In the genomic region with DNA sequence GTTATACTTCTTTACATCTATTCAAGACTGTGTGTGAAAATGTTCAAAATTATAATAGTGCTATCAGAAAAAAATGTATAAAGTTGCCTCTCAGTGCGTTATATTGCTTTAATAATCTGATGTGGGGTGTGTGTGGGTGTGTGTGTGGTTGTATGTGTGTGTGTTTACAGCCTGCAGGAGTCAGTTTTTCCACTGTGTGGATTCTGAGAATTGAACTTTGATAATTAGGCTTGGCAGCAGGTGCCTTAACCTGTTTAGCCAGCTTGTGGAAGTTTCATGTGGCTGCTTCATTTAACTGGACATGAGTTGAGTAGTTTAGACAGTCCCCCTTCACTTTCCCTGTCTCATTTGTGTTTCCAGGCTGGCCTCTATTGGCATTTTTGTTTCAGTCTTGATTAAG, we compare ENCODE assay signal across 27 mouse cellular contexts.
DNase-seq lines count a peak whose midpoint lies in the region; ATAC-seq and TF ChIP-seq lines count a peak whose summit lies in the region.
"Had no signal": no experiment of that assay in that cellular context is flagged by ENCODE, and none has a peak within 500 bp of the region (broad histone marks: within the 10 kb centered on the region; RNA-seq: fewer than 3 reads in every experiment).

No protein-coding gene starts in this region.

- no peaks in the 10 kb centered on the region for H3K9me3 ChIP-seq in liver, embryonic 12.5 days (replicated peaks)
- no peaks in the 10 kb centered on the region for H3K9me3 ChIP-seq in intestine, embryonic 16.5 days (ENCODE audit: control insufficient read depth, low read length)
- H3K9me3 ChIP-seq in forebrain, embryonic 14.5 days (replicated peaks; ENCODE audit: control insufficient read depth, low read length), result no peaks in the 10 kb centered on the region
- no peaks in the 10 kb centered on the region for H3K9me3 ChIP-seq in neural tube, embryonic 15.5 days (replicated peaks)
- H3K9me3 ChIP-seq: forebrain, embryonic 10.5 days; forebrain, embryonic 13.5 days; heart, embryonic 12.5 days; heart, embryonic 15.5 days; hindbrain, embryonic 10.5 days had no signal

- H3K27ac ChIP-seq in liver, adult 2 months (replicated peaks; ENCODE audit: insufficient read depth, low read depth, low read length), result no peak overlapping the region
- no peak overlapping the region for H3K27ac ChIP-seq in liver, embryonic 12.5 days
- H3K27ac ChIP-seq in intestine, embryonic 16.5 days (ENCODE audit: low read length), result no peak overlapping the region
- peak overlapping the region; percentile 43; the same call in 1 of the 2 replicates for H3K27ac ChIP-seq in small intestine, adult 2 months (ENCODE audit: insufficient read depth, low read depth, low read length)
- H3K27ac ChIP-seq in forebrain, embryonic 14.5 days (ENCODE audit: low read depth, low read length), result no peak overlapping the region
- H3K27ac ChIP-seq in neural tube, embryonic 15.5 days (replicated peaks), result no peak overlapping the region
- H3K27ac ChIP-seq: forebrain, embryonic 10.5 days; forebrain, embryonic 13.5 days; gastrocnemius, adult 2 months; heart, embryonic 15.5 days; hindbrain, embryonic 10.5 days; hindbrain, embryonic 14.5 days; hindbrain, postnatal 0 days had no signal

- no peak overlapping the region for H3K9ac ChIP-seq in liver, adult 2 months (ENCODE audit: low read depth, low read length)
- no peak overlapping the region for H3K9ac ChIP-seq in liver, embryonic 12.5 days
- no peak overlapping the region for H3K9ac ChIP-seq in intestine, embryonic 16.5 days (ENCODE audit: low read depth, low read length)
- no peak overlapping the region for H3K9ac ChIP-seq in forebrain, embryonic 14.5 days (ENCODE audit: low read length)
- no peak overlapping the region for H3K9ac ChIP-seq in neural tube, embryonic 15.5 days (replicated peaks)
- H3K9ac ChIP-seq: forebrain, embryonic 13.5 days; forebrain, postnatal 0 days; heart, embryonic 12.5 days; heart, embryonic 15.5 days; hindbrain, embryonic 14.5 days had no signal

- no peak for TF ChIP-seq CTCF in liver, adult 2 months (IDR thresholded peaks at IDR 0.05; ENCODE audit: low read depth, low read length)
- TF ChIP-seq CTCF in small intestine, adult 2 months (IDR thresholded peaks at IDR 0.05; ENCODE audit: extremely low read depth, insufficient read length, insufficient replicate concordance, low read depth, low read length), result no peak

- whole genome bisulfite sequencing in liver, adult 2 months, result 48% methylated on average over 1 of the region's 1 CpGs
- 88% methylated on average over 1 of the region's 1 CpGs for WGBS in liver, embryonic 12.5 days (ENCODE audit: insufficient replicate concordance)
- WGBS in intestine, embryonic 16.5 days, result 75% methylated on average over 1 of the region's 1 CpGs
- WGBS in small intestine, adult 2 months, result 20% methylated on average over 1 of the region's 1 CpGs
- WGBS in forebrain, embryonic 14.5 days, result 95% methylated on average over 1 of the region's 1 CpGs
- 93% methylated on average over 1 of the region's 1 CpGs for WGBS in neural tube, embryonic 15.5 days

- H3K4me1 ChIP-seq in liver, adult 2 months (ENCODE audit: control insufficient read depth, insufficient read depth, low read length), result no peaks in the 10 kb centered on the region
- no peaks in the 10 kb centered on the region for H3K4me1 ChIP-seq in liver, embryonic 12.5 days
- peaks cover 5% of the 10 kb centered on the region for H3K4me1 ChIP-seq in intestine, embryonic 16.5 days (ENCODE audit: control insufficient read depth, insufficient read depth, low read length)
- H3K4me1 ChIP-seq in small intestine, adult 2 months (ENCODE audit: control insufficient read depth, insufficient read depth, insufficient read length, low read length), result peaks cover 5% of the 10 kb centered on the region; the same call in 1 of the 2 replicates
- no peaks in the 10 kb centered on the region for H3K4me1 ChIP-seq in forebrain, embryonic 14.5 days (ENCODE audit: control insufficient read depth, insufficient read depth, low read length)
- H3K4me1 ChIP-seq in neural tube, embryonic 15.5 days, result no peaks in the 10 kb centered on the region
- H3K4me1 ChIP-seq: forebrain, embryonic 10.5 days; forebrain, embryonic 13.5 days; heart, embryonic 12.5 days; heart, embryonic 15.5 days; hindbrain, embryonic 10.5 days had no signal

- no peaks in the 10 kb centered on the region for H3K27me3 ChIP-seq in liver, adult 2 months (ENCODE audit: control insufficient read depth, insufficient read depth, low read length)
- no peaks in the 10 kb centered on the region for H3K27me3 ChIP-seq in liver, embryonic 12.5 days (replicated peaks)
- no peaks in the 10 kb centered on the region for H3K27me3 ChIP-seq in intestine, embryonic 16.5 days (replicated peaks; ENCODE audit: control insufficient read depth, insufficient read depth, low read length)
- no peaks in the 10 kb centered on the region for H3K27me3 ChIP-seq in small intestine, adult 2 months (ENCODE audit: control insufficient read depth, insufficient read depth, low read length)
- H3K27me3 ChIP-seq in forebrain, embryonic 14.5 days (replicated peaks; ENCODE audit: control insufficient read depth, insufficient read depth, low read length), result no peaks in the 10 kb centered on the region
- no peaks in the 10 kb centered on the region for H3K27me3 ChIP-seq in neural tube, embryonic 15.5 days (replicated peaks)
- H3K27me3 ChIP-seq: forebrain, embryonic 13.5 days; heart, embryonic 12.5 days; heart, embryonic 15.5 days had no signal

- peaks cover 63% of the 10 kb centered on the region for H3K36me3 ChIP-seq in liver, adult 2 months (ENCODE audit: control insufficient read depth, insufficient read depth, low read length)
- H3K36me3 ChIP-seq in liver, embryonic 12.5 days, result peaks cover 57% of the 10 kb centered on the region
- H3K36me3 ChIP-seq in intestine, embryonic 16.5 days (ENCODE audit: control insufficient read depth, insufficient read depth, low read length), result no peaks in the 10 kb centered on the region
- peaks cover 9% of the 10 kb centered on the region for H3K36me3 ChIP-seq in small intestine, adult 2 months (ENCODE audit: control insufficient read depth, insufficient read depth, low read length)
- H3K36me3 ChIP-seq in forebrain, embryonic 14.5 days (ENCODE audit: control insufficient read depth, insufficient read depth, low read length), result peaks cover 24% of the 10 kb centered on the region
- peaks cover 18% of the 10 kb centered on the region for H3K36me3 ChIP-seq in neural tube, embryonic 15.5 days

- H3K4me3 ChIP-seq in liver, adult 2 months (ENCODE audit: insufficient read depth, low read depth, low read length), result no peak overlapping the region
- no peak overlapping the region for H3K4me3 ChIP-seq in liver, embryonic 12.5 days
- no peak overlapping the region for H3K4me3 ChIP-seq in intestine, embryonic 16.5 days (ENCODE audit: low read length)
- H3K4me3 ChIP-seq in small intestine, adult 2 months (ENCODE audit: low read depth, low read length), result no peak overlapping the region
- H3K4me3 ChIP-seq in forebrain, embryonic 14.5 days (ENCODE audit: low read depth, low read length), result no peak overlapping the region
- no peak overlapping the region for H3K4me3 ChIP-seq in neural tube, embryonic 15.5 days (replicated peaks)
- H3K4me3 ChIP-seq: forebrain, embryonic 10.5 days; forebrain, embryonic 13.5 days; gastrocnemius, adult 2 months; heart, embryonic 12.5 days; heart, embryonic 15.5 days; hindbrain, embryonic 10.5 days had no signal

- DNase-seq in liver, adult 2 months (ENCODE audit: extremely low read depth, low read depth, low spot score), result peak; percentile 80
- peak; percentile 9 for DNase-seq in Muller cell, postnatal 12 days (ENCODE audit: inconsistent ontology term)
- no peak for DNase-seq in forebrain, embryonic 14.5 days (ENCODE audit: low spot score)
- DNase-seq in lung, postnatal 14 days, result no peak
- DNase-seq: adrenal gland, adult 8-10 months; adrenal gland, postnatal 25 days; cerebellum, adult 18-20 months; cerebellum, adult 9-10 months; cerebellum, postnatal 14 days; forebrain, postnatal 0 days; gastrocnemius, adult 2 months; gastrocnemius, postnatal 14 days; heart, adult 18-20 months; heart, postnatal 10 days; heart, postnatal 36 days had no signal

- no peak overlapping the region for H3K4me2 ChIP-seq in liver, embryonic 12.5 days
- H3K4me2 ChIP-seq in intestine, embryonic 16.5 days (ENCODE audit: low read depth, low read length), result no peak overlapping the region
- H3K4me2 ChIP-seq in forebrain, embryonic 14.5 days (ENCODE audit: low read length), result no peak overlapping the region
- no peak overlapping the region for H3K4me2 ChIP-seq in neural tube, embryonic 15.5 days
- H3K4me2 ChIP-seq: forebrain, embryonic 13.5 days; heart, embryonic 12.5 days; heart, embryonic 15.5 days; hindbrain, embryonic 14.5 days had no signal

- TF ChIP-seq POLR2A in liver, adult 2 months (IDR thresholded peaks at IDR 0.05; ENCODE audit: extremely low read depth, insufficient read depth, low read length), result no peak
- TF ChIP-seq POLR2A in small intestine, adult 2 months (IDR thresholded peaks at IDR 0.05; ENCODE audit: low read depth, low read length), result no peak

- no peaks in the 10 kb centered on the region for H3K79me2 ChIP-seq in liver, adult 2 months (ENCODE audit: control insufficient read depth, insufficient read depth, low read length)

- no peak for ATAC-seq in liver, embryonic 12.5 days
- peak; percentile 58; the same call in 1 of the 2 replicates for ATAC-seq in intestine, embryonic 16.5 days
- ATAC-seq in forebrain, embryonic 14.5 days, result no peak
- no peak for ATAC-seq in neural tube, embryonic 15.5 days (ENCODE audit: low FRiP score)
- ATAC-seq: activated CD4-positive, CD25-positive, alpha-beta regulatory T cell, adult 4 months; forebrain, embryonic 13.5 days; forebrain, postnatal 0 days; hindbrain, postnatal 0 days had no signal

Comparison
In these comparisons a context has a peak if more than half of its experiments do, and no peak if none do; other contexts are left out.
1. DNase-seq: peak in liver, adult 2 months (single experiment) and Muller cell, postnatal 12 days (single experiment); none in forebrain, embryonic 14.5 days (single experiment) and lung, postnatal 14 days (single experiment).